Mouse (Mus musculus): ENCODE results near the gene Lrmp.

Gene Lrmp

DNA sequence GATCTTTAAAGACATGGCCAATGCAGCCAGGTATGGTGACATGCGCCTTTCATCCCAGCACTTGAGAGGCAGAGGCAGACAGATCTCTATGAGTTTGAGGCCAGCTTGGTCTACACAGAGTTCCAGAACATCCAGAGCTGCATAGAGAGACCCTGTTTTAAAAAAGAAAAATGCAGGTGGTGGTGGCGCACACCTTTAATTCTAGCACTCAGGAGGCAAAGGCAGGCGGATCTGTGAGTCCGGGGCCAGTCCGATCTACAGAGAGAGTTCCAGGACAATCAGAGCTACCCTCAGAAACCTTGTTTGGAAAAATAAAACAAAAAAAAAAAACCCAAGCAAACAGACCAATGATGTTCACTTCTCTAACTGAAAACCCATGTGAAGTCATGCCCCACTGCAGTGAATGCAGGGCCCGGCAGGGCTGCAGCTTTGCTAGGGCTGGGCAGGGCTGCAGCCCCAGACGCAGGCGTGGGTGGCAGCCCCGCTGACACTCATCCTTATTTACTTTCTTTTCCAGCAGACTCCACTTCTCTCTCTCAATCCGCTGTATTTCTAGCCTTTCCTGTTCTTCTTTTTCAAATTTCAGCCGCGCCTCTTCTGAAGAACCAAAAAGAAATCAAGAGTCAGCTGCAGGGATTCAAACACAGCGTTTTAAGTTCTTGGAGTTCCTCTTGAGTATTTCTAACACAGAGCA is 87.1 kb downstream of the Lrmp start:
- no peak for DNase-seq (ENCODE audit: low spot score in 2 of 2)

DNA sequence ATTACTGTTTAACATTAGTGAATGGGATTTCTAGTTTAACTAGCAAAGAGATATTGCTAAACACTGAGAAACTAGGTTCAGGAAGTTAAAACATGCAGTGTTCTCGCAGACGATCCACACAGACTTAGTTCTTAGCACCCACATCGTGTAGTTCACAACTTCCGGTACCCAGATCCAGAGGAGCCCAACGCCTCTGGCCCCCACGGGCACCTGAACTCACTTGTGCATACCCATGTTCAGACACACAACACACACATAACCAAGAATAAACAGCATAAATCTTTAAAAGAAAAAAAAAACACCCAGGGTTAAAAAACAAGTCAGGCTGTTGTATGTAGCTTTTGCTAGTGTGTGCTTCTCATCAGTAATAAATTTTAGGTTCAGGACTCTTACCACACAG is 89.0 kb downstream of the Lrmp start:
- no peak for DNase-seq (ENCODE audit: low spot score in 2 of 2)

DNA sequence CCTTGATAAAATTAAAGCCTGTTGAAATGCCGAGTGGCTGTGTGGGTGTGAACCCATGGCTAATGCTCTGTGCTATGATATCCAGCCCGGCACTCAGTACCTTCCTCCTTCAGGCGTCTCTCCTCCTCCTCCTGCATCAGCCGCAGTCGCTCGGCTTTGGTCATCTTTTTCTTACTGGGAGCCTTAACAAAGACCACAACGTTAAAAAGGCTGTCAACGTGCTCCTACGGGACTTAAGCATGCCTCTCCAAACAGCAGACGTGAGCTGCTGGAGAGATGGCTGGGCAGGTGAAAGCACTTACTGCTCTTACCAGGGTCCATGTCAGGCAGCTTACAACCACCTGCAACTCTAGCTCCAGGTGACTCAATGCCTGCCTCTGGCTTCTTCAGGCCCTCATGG is 89.7 kb downstream of the Lrmp start:
- DNase-seq (ENCODE audit: low spot score in 2 of 2), result no peak

DNA sequence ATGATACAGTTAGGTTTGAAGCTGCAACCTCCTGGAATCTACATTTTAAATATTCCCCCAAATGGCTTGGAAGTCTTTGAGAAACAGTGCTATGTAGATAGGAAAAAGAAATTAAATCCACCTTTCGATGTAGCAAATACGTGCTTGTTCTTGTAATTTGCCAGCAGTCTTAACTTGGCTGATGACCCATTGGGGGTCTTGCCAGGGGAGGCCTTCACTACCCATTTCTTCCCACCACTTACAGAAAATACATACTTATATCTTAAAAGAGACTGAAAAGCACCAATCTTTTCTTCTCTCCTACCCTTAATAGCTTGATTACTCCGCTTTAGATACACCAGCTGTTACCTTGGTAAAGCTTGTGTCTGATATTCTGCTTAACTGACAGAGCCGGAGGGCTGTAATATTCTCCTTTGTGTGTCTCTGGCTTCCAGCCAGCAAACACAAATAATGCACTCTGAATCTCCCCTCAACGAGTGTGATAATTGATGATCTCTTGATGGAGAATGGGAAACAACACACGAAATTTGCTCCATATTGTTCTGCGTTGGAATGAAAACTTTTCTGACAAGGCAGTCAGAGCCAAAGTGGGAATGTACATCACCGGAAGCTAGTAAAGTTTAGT is 94.7 kb downstream of the Lrmp start:
- no peak for DNase-seq (ENCODE audit: low spot score in 2 of 2)

DNA sequence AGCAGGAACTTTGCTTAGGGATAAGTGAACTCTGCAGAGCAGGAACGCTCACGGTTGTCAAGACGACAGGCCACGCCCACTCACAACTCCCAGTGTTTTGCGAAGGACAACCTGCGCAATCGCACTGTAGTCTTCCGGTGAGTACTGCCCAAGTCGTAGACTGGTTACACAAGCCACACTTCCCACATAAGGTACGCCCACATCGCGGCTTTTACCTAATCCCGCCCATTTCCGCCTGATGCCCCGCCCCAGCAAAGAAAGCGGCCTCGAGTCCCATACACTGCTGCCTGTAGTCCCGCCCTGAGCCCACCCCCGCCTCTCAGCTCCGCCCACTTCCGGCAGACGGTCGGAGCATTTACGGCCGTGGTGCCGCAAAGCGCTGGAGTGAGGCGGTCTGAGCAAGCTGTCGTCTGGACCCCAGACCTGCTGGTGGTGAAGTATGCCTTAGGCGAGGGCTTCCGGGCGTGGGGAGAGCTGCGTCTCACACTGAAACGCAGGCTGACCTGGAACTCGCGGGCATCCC is 95.4 kb downstream of the Lrmp start, which contains the start of the genes Casc1 and Etfrf1:
TSS of gene Casc1 (minus strand) at position 190 of the 523 bp plus-strand sequence.
TSS of gene Etfrf1 (plus strand) at position 319 of the 523 bp plus-strand sequence.
- peak; percentile 87 to 99 for DNase-seq (ENCODE audit: low spot score in 2 of 2)

DNA sequence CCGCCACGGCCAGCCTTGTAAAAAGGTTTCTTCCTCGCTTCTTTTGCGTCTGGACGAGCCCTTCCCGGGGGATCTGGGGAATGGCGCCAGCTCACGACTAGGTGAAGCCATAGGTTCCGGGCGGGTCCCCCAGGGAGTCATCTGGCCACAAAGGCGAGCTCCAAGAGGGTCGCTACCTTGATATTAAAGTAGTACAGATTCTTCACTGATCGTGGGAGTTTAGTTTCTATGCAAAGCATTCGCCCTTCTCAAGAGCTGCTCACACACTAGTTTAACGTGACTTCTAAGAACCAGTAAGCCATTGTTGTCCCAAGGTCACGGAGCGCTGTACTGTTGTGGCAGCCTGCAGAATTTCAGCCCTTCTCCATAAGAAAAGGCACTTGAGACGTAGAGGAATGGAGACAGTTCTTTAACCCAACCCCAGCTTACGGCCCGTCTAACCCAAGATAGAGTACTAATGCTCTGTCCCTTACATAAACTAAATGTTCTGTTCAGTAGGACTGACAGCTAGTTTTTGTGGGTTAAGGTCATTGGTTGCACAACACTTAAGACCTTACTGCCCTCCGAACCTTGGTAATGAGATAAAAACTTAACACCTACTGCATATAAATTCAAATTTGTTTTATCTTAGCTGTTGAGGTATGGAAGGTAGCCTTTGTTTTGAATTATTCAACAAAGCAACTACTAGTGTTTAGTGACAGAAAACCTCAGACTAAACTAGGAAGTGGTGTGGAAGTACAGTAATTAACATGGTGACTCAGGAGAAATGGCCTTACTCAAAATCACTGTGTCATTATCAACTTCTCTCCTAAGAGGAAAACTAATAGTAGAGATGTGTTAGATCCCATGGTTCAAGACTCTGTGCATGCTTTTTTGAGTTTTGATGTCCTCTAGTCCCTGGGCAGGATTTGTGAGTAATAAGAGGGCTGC is 96.2 kb downstream of the Lrmp start:
- DNase-seq (ENCODE audit: low spot score in 2 of 2), result no peak

DNA sequence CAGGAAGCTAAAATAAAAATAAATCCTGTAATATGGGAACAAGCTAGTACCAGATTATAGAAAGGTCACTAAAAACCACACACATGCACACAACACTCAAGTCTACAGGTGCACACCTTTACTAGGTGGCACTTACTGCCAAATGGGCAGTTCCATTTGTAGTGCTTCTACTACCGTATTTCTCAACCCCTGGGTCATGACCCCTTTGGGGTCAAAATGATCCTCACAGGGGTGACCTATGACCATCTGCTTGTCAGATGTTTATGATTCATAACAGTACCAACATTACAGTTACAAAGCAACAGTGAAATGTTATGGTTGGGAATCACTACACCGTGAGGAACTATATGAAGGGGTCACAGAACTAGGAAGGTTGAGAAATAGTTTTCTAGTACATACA is 98.5 kb downstream of the Lrmp start:
- no peak for DNase-seq (ENCODE audit: low spot score in 2 of 2)

DNA sequence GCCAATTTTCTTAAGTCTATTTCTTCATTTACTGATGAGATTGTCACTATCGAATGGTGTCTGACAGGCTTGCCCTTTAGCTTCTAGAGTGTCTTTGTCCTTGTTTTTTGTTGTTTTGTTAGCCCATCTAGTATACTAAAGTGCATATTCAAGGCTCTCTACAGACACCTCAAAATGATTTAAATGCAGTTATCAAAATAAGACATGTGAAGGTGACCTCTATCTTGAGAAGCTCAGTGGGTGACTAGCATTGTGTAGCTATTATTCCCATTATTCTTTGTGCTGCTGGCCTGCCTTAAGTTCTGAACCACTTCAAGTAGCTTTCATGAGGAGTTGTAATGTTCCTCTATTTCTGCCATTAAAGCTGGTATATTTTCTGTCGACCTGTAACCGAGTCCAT is 100.4 kb downstream of the Lrmp start:
- DNase-seq (ENCODE audit: low spot score in 2 of 2), result no peak

DNA sequence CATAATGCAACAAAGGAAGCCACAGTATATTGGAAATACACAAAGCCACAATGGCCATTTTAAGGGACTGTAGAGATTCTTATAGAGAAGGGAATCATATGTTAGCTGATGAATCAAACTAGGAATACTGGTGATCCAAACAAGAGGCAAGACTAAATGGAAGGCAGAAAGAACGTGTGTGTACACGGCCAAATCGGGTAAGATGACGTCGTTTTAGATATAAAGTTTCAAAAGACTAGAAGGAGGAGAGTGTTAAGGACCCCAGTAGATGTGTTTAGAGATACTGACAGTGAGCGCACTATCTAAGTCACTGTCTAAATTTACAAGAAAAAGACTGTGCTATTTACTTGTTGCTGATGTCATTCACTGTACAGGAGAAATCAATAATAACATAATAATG is 108.8 kb downstream of the Lrmp start:
- no peak for DNase-seq (ENCODE audit: low spot score in 2 of 2)

All from urinary bladder, adult 18-20 months (tissue).